Mouse (Mus musculus): ENCODE results near the gene Olfr870. TPM values are rescaled to one million over a fixed set of nuclear protein-coding genes. Genes with fewer than 3 reads are reported as not detected.
"Not testable (repeated sequence)": the region's sequence is repeated elsewhere in the genome, so short reads cannot be mapped to it uniquely, and the experiment has no call there.

The Olfr870 gene
- total RNA-seq (2021), result not detected

DNA sequence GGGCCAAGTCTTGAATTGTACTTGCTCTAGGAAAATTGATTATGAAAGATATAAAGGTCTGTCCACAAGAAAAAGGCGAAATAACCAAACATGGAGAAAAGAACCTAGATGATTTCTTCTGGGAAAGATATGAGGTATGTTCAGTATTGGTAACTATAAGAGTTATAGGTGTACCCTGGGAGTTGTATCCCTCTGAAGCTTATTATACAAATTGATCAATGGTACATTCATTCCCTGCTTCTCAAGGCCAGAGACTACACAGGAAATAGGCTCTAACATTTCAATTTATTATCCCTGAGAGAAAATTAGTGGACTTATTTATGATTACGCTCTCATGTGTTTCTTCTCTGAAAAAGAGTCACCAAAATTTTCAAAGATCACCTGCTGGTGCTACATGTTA, at the start of gene Olfr870:
Gene Olfr870, minus strand, starts transcription at position 101 of the 400 bp plus-strand sequence.
- no peak for DNase-seq

DNA sequence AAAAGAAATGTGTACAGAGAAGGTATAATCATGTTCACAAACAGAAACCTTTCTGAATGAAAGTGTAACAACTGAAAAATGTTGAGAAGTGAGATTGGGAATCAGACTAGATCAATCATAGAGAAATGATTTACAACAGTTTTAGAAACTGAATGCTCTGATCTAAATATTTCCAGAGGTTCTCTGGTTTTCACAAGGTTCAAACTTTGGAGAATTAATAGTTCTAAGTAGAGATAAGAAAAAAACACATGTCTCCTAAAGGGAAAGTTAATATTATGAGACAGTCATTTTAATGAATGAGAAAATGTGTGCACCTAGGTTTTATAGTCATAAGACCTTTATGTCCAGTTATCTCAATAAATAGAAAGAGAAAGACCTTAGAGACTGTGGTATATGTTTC, 38.0 kb upstream of the Olfr870 start, which contains the start of gene Olfr871:
Gene Olfr871, plus strand, starts transcription at position 301 of the 400 bp plus-strand sequence.
- DNase-seq, result no peak

DNA sequence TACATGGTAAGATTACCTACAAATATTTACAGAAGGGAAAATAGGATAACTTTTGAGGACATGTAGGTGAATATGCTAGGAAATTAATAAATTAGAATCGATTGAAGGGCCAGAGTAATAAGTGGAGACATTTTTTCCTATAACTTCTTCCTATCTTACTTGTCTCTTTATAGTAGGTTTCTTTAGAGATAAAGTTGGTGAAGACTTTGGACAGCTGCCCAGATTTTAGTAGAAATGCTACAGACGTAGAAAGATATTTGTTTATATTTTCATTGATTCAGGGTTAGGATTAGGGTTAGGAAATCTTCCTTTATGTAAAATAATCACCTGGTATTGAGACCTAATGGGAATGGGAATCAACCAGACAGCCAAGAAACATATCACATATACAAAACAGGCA, 37.6 kb upstream of the Olfr870 start:
- DNase-seq, result no peak

DNA sequence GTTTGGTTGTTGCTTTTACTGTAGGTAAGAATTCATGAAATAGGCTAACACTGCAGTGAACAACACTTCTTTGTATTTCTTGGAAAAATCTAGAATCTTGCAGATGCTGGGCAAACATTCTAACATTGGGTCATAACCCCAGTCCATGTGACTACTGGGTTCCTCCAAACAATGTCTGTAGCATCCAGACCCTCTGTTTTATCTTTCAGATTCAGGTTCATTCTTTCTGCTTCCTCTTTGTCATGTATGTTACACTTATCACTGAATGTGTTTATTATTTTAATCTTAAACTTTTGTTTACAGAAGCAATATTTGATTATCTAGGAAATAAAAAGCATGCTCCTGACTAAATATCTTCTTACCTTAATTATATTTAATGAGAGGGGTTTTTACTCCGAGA, 37.0 kb upstream of the Olfr870 start:
- DNase-seq, result no peak

DNA sequence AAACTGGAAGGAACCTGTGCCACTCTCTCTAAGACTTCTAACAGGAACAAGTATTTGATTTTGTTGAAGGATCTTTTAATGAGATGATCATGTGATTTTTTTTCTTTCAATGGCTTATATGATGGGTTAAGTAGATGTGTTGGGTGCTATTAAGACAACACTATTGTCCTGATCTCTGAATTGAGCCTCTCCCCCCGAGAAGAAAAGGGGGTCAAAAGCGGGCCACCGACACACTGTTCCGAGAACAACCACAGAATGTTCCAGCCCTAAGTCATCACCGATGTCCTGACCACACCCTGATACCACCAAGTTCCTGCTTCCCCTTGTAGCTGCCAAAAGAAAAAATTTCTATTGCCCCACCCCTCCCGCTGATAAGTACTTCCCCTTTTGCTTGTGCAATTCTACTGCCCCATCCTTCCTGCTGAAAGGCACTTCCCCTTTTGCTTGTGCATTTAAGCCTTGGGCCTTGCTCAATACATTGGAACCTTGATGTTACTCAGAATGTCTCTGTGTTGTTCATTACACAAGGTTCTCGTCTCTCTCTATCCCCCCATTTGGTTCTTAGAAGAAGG, 29.6 kb upstream of the Olfr870 start:
- DNase-seq, result not testable (repeated sequence)

DNA sequence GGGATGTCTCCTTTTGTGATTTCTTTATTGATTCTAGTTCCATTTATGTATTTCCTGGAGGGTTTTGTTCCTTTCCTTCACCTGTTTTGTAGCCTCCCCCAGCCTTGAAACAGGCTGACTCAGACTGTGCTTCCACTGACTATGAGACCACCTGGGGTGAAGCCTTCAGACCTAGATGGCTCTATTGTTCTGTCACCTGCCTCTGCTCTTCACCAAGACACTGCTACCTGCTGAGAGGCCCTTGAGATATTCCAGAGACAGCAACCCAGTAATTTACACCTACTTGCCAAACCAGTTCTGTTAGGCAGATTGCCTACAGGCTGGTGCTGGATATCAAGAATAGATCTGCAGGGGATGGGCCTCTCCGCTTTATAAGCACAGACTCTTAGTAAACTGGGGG, 28.3 kb upstream of the Olfr870 start:
- DNase-seq, result no peak

DNA sequence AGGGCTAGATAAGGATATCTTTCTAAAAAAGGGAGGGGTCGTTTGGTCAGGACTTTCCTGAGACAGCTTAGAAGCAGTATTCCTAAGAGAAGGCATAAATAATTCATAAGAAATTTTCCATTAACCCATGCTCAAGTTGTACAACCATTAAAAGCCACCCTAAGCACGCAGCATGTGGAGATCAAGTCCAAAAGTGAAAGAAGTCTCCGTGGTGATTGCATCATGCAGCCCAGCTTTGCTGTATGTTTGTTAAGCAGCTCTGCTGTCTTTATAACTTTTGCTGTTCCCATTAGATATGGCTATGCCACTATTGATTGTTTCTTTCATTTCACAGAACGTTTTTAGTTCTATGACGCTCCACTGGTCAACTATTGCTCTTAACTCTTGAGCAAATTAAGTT, 5.6 kb upstream of the Olfr870 start:
- no peak for DNase-seq

DNA sequence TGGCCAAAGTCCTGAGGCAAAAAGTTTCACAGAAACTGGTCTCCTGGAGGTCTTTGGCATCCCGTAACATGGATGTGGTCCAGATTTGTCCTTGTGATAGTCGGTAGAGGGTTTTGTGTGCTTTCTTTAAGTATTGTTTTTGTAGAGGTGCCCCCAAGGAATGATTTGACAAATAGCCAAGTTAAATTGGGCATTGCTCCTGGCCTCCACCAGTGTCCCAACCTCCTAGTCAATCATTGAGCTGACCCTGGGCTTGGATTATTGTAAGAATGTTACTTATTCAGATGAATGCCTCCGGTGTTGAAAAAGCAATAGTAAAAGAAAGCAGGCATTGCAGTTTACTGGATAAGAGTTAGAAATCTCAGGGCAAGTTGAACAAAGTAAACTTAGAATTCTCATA, 24.2 kb downstream of the Olfr870 start:
- no peak for DNase-seq

DNA sequence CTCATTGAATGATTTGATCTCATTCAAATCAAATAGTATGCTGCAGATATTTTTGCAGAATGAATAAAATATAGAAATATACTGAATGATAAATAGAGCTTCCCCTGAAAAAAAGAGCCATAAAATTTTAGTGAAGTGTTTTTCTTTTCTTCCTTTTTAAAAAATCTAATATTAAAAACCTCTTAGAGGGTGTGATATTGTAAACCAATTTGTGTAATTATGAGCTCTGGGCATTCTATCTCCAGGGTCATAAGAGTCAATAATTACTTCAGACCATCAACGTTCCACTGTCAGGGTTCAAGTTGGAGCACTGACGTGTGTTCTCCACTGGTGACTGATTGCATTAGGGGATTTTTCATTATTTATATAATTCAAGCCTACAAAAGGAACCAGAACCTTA, 45.1 kb downstream of the Olfr870 start, which contains the start of gene Olfr869:
Gene Olfr869, plus strand, starts transcription at position 301 of the 400 bp plus-strand sequence.
- DNase-seq, result no peak

Other genes starting within 250 kb of the Olfr870 start
- not detected for gene Olfr866, start 146.0 kb downstream of the Olfr870 start, total RNA-seq (2021)
- gene Olfr867, start 116.5 kb downstream of the Olfr870 start, total RNA-seq (2021), result not detected
- gene Olfr868, start 75.4 kb downstream of the Olfr870 start, total RNA-seq (2021), result not detected
- gene Olfr869, start 45.0 kb downstream of the Olfr870 start, total RNA-seq (2021), result not detected
- gene Olfr871, start 38.1 kb upstream of the Olfr870 start, total RNA-seq (2021), result not detected
- gene Olfr872, start 63.1 kb upstream of the Olfr870 start, total RNA-seq (2021), result not detected
- gene Olfr39, start 108.3 kb upstream of the Olfr870 start, total RNA-seq (2021), result not detected
- gene Olfr873, start 124.5 kb upstream of the Olfr870 start, total RNA-seq (2021), result not detected
- gene Olfr18, start 162.0 kb upstream of the Olfr870 start, total RNA-seq (2021), result not detected
- 10 to 100 TPM in 1 of 2 experiments, 1 to 10 TPM in 1; 9.3 to 10.9 TPM for gene Zfp560, start 211.1 kb upstream of the Olfr870 start, total RNA-seq (2021)

Measured in layer of hippocampus, postnatal 36 days (tissue).